Mouse (Mus musculus) liver, embryonic 14.5 days (tissue): ENCODE results near the gene Unc45a.

Experiments used
- CTCF ChIP-seq: IDR thresholded peaks from 2 replicates; pipeline ENCODE4 v1.5.1; 2016; ENCODE audit warnings: antibody characterized with exemption, low read depth, control low read depth
- EP300 ChIP-seq: IDR thresholded peaks from 2 replicates; pipeline ENCODE4 v1.6.1; 2016; ENCODE audit warnings: antibody characterized with exemption, low read depth

GRCm38 (mm10) chr7:80372166-80372565, 31.4 kb upstream of the Unc45a start:
- TF ChIP-seq CTCF, result no peak
- no peak for TF ChIP-seq EP300
